Mouse (Mus musculus): Measurements from ENCODE around the gene Cog8. TPM values are rescaled to one million over a fixed set of nuclear protein-coding genes. Genes with fewer than 3 reads are reported as not detected.
"Not testable (repeated sequence)": the region's sequence is repeated elsewhere in the genome, so short reads cannot be mapped to it uniquely, and the experiment has no call there.

The Cog8 gene
- total and polyA plus RNA-seq, 3 experiments = 27.0 to 27.2 TPM; not detected in 1

DNA sequence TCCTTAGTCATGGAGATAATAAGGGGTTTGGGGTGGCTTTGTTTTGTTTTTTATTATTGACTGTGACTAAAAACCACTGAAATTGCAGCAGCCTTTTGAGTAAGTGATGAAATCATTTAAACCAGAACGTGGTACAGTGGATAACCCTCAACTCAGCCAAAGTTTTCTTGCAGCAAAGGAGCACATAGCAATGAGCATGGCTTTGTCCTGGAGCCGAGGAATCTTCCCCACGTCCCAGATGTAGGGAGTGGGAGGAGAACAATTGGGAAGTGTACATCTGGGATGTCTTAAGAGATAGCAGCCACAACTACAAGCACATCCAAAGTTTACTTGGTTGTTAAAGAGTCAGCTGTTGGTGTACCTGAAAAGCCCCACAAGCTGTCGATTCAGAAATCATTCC lies 59.1 kb downstream of the Cog8 start:
- no peak for DNase-seq (ENCODE audit: low read depth, low spot score)
- no peak overlapping the region for H3K9ac ChIP-seq (ENCODE audit: control insufficient read depth, low read depth, low read length, poor library complexity, severe bottlenecking)

GRCm38 (mm10) chr8:106996339-106996738 lies 60.1 kb downstream of the Cog8 start:
- not testable (repeated sequence) for H3K4me3 ChIP-seq (ENCODE audit: control insufficient read depth in 1 of 2, insufficient read depth in 1 of 2, low read depth in 2 of 2, low read length in 2 of 2); H3K27me3 ChIP-seq (ENCODE audit: control insufficient read depth in 1 of 2, insufficient read depth in 2 of 2, low read length in 2 of 2); H3K4me1 ChIP-seq (ENCODE audit: control insufficient read depth in 1 of 2, insufficient read depth in 2 of 2, low read length in 2 of 2); H3K36me3 ChIP-seq (ENCODE audit: control insufficient read depth in 1 of 2, insufficient read depth in 2 of 2, low read length in 2 of 2); H3K9ac ChIP-seq (ENCODE audit: control insufficient read depth, low read depth, low read length, poor library complexity, severe bottlenecking); H3K79me2 ChIP-seq (ENCODE audit: control insufficient read depth, insufficient read depth, low read length, poor library complexity); H3K27ac ChIP-seq (ENCODE audit: control insufficient read depth, low read depth, low read length); H3K9me3 ChIP-seq (replicated peaks; ENCODE audit: insufficient read depth, low read length)
- TF ChIP-seq CTCF (IDR thresholded peaks at IDR 0.05 in 2 of 3, conservative IDR thresholded peaks at IDR 0.05 in 1 of 3; ENCODE audit: control insufficient read depth in 1 of 3, insufficient read depth in 1 of 3, low read depth in 2 of 3, low read length in 3 of 3, poor library complexity in 1 of 3, severe bottlenecking in 1 of 3) = peak in 2 of 3 experiments; percentile 8 to 28; a peak in 3 of 6 replicates
- TF ChIP-seq ZNF384 (IDR thresholded peaks at IDR 0.05; ENCODE audit: low read depth, low read length) = peak; percentile 75
- DNase-seq (ENCODE audit: low read depth, low spot score) = peak; percentile 41

More for the DNA sequence above, 59.1 kb downstream of the Cog8 start:
- Histone ChIP-seq H3K4me3 (ENCODE audit: control insufficient read depth in 1 of 2, insufficient read depth in 1 of 2, low read depth in 2 of 2, low read length in 2 of 2) (no peak overlapping the region), H3K9me3 (replicated peaks; ENCODE audit: insufficient read depth, low read length) (no peaks in the 10 kb centered on the region), H3K36me3 (ENCODE audit: control insufficient read depth in 1 of 2, insufficient read depth in 2 of 2, low read length in 2 of 2) (no peaks in the 10 kb centered on the region), H3K79me2 (ENCODE audit: control insufficient read depth, insufficient read depth, low read length, poor library complexity) (no peaks in the 10 kb centered on the region), H3K4me1 (ENCODE audit: control insufficient read depth in 1 of 2, insufficient read depth in 2 of 2, low read length in 2 of 2) (no peaks in the 10 kb centered on the region), H3K27me3 (ENCODE audit: control insufficient read depth in 1 of 2, insufficient read depth in 2 of 2, low read length in 2 of 2) (no peaks in the 10 kb centered on the region), H3K27ac (ENCODE audit: control insufficient read depth, low read depth, low read length) (no peak overlapping the region)
- no peak for TF ChIP-seq BHLHE40 (IDR thresholded peaks at IDR 0.05; ENCODE audit: borderline replicate concordance, low read depth, low read length)
- no peak for TF ChIP-seq CHD2 (IDR thresholded peaks at IDR 0.05; ENCODE audit: low read length)
- no peak for TF ChIP-seq MYC (IDR thresholded peaks at IDR 0.05; ENCODE audit: low read depth, low read length)
- TF ChIP-seq USF2 (IDR thresholded peaks at IDR 0.05; ENCODE audit: borderline replicate concordance in 1 of 2, insufficient read depth in 1 of 2, low read depth in 1 of 2, low read length in 2 of 2) = no peak
- TF ChIP-seq MAZ (IDR thresholded peaks at IDR 0.05; ENCODE audit: low read depth, low read length) = no peak
- TF ChIP-seq KAT2A (conservative IDR thresholded peaks at IDR 0.05; ENCODE audit: low read depth, low read length) = no peak

Other genes starting within 250 kb of the Cog8 start
- 3.7 and 5.8 TPM in 2 replicates for gene Has3, start 186.4 kb downstream of the Cog8 start, total RNA-seq (2012; rRNA removed)
- gene Has3, start 186.4 kb downstream of the Cog8 start, polyA plus RNA-seq (2012; ENCODE audit: insufficient read depth in 1 of 2, insufficient read length in 2 of 2, low read depth in 1 of 2, low replicate concordance in 2 of 2, missing spikeins in 1 of 2) = under 1 TPM in 1 of 2 experiments, not detected in 1; 0.40 TPM
- 165 and 174 TPM in 2 replicates for gene Utp4, start 163.1 kb downstream of the Cog8 start, total RNA-seq (2012; rRNA removed)
- 100 to 1,000 TPM; 123 to 218 TPM for gene Utp4, start 163.1 kb downstream of the Cog8 start, polyA plus RNA-seq (2012; ENCODE audit: insufficient read depth in 1 of 2, insufficient read length in 2 of 2, low read depth in 1 of 2, low replicate concordance in 2 of 2, missing spikeins in 1 of 2)
- 3.0 and 3.6 TPM in 2 replicates for gene Sntb2, start 120.9 kb downstream of the Cog8 start, total RNA-seq (2012; rRNA removed)
- 1 to 10 TPM in 1 of 2 experiments, not detected in 1; 3.8 TPM for gene Sntb2, start 120.9 kb downstream of the Cog8 start, polyA plus RNA-seq (2012; ENCODE audit: insufficient read depth in 1 of 2, insufficient read length in 2 of 2, low read depth in 1 of 2, low replicate concordance in 2 of 2, missing spikeins in 1 of 2)
- 32.3 and 38.1 TPM in 2 replicates for gene Vps4a, start 25.5 kb downstream of the Cog8 start, total RNA-seq (2012; rRNA removed)
- 10 to 100 TPM in 1 of 2 experiments, not detected in 1; 43.2 TPM for gene Vps4a, start 25.5 kb downstream of the Cog8 start, polyA plus RNA-seq (2012; ENCODE audit: insufficient read depth in 1 of 2, insufficient read length in 2 of 2, low read depth in 1 of 2, low replicate concordance in 2 of 2, missing spikeins in 1 of 2)
- gene Pdf, start 8.1 kb downstream of the Cog8 start, total RNA-seq (2012; rRNA removed) = 39.0 and 43.6 TPM in 2 replicates
- 10 to 100 TPM in 1 of 2 experiments, not detected in 1; 36.0 TPM for gene Pdf, start 8.1 kb downstream of the Cog8 start, polyA plus RNA-seq (2012; ENCODE audit: insufficient read depth in 1 of 2, insufficient read length in 2 of 2, low read depth in 1 of 2, low replicate concordance in 2 of 2, missing spikeins in 1 of 2)
- gene Nip7, start 188 bp upstream of the Cog8 start, total RNA-seq (2012; rRNA removed) = 261 and 278 TPM in 2 replicates
- 100 to 1,000 TPM; 189 to 336 TPM for gene Nip7, start 188 bp upstream of the Cog8 start, polyA plus RNA-seq (2012; ENCODE audit: insufficient read depth in 1 of 2, insufficient read length in 2 of 2, low read depth in 1 of 2, low replicate concordance in 2 of 2, missing spikeins in 1 of 2)
- not detected in 2 replicates for gene Tmed6, start 9.0 kb upstream of the Cog8 start, total RNA-seq (2012; rRNA removed)
- gene Tmed6, start 9.0 kb upstream of the Cog8 start, polyA plus RNA-seq (2012; ENCODE audit: insufficient read depth in 1 of 2, insufficient read length in 2 of 2, low read depth in 1 of 2, low replicate concordance in 2 of 2, missing spikeins in 1 of 2) = not detected
- 14.1 and 15.0 TPM in 2 replicates for gene Terf2, start 39.9 kb upstream of the Cog8 start, total RNA-seq (2012; rRNA removed)
- gene Terf2, start 39.9 kb upstream of the Cog8 start, polyA plus RNA-seq (2012; ENCODE audit: insufficient read depth in 1 of 2, insufficient read length in 2 of 2, low read depth in 1 of 2, low replicate concordance in 2 of 2, missing spikeins in 1 of 2) = 10 to 100 TPM in 1 of 2 experiments, not detected in 1; 36.7 TPM
- gene Cyb5b, start 94.0 kb upstream of the Cog8 start, total RNA-seq (2012; rRNA removed) = 66.5 and 67.9 TPM in 2 replicates
- gene Cyb5b, start 94.0 kb upstream of the Cog8 start, polyA plus RNA-seq (2012; ENCODE audit: insufficient read depth in 1 of 2, insufficient read length in 2 of 2, low read depth in 1 of 2, low replicate concordance in 2 of 2, missing spikeins in 1 of 2) = 10 to 100 TPM; 69.4 to 79.1 TPM
- 4.2 and 5.1 TPM in 2 replicates for gene Nfat5, start 236.8 kb upstream of the Cog8 start, total RNA-seq (2012; rRNA removed)
- 10 to 100 TPM in 1 of 2 experiments, not detected in 1; 11.3 TPM for gene Nfat5, start 236.8 kb upstream of the Cog8 start, polyA plus RNA-seq (2012; ENCODE audit: insufficient read depth in 1 of 2, insufficient read length in 2 of 2, low read depth in 1 of 2, low replicate concordance in 2 of 2, missing spikeins in 1 of 2)

Measured in MEL (cell line).